Mouse (Mus musculus): Measurements from ENCODE around the gene Mylk2. TPM values are rescaled to one million over a fixed set of nuclear protein-coding genes. Genes with fewer than 3 reads are reported as not detected.

Mylk2 gene
- total RNA-seq, 2 experiments from 2014 or later, result 111 to 112 TPM

- DNase-seq, result no peak
Observed at GRCm38 (mm10) chr2:152943568-152943967, 32.4 kb downstream of the Mylk2 start.

- DNase-seq, result no peak
Observed at GRCm38 (mm10) chr2:152944013-152944412, 32.9 kb downstream of the Mylk2 start.

DNA sequence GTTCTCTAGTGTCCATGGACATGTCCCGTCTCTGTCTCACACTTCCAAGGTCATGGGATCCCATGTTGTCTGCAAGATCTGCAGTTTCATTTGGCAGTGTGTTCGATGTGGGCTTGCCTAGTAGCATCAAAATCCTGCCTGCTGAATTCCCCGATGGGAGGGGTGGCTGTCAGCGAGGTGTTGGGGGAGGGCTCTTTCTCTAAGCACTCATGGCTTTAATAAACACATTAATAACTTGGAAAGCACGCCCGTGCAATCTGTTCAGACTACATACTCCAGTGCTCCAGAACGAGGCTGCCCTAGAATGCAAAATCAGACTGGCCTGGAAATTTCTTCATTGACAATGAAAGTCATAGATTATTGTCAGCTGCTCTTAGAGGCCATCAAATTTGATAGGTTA, 35.9 kb downstream of the Mylk2 start:
- no peak for DNase-seq

DNA sequence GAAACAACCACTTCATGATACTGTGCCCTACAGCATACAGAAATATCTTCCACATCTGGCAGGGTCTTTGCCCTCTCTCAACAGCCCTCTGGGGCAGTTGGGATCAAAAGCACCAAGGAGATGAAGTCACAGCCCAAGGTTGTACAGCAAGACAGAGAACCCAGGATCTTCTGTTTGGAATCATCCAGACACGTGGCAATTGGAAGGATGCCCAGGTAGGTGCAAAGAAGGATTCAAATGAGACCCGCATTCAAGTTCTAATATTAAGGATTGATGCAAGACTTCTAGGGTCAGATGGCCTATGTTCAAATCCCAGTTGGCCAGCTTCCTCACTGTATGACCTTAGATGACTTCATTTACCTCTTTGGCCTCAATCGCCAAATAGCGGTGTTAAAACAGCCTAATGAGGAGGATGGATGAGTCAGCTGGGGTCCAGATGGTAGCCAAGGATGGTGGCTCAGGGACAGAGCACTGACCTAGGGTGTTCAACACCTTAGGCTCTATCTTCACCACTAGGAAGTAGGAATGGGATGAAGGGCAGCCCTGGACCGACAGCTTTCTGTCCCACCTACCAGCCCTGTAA, 37.4 kb downstream of the Mylk2 start:
- no peak for DNase-seq

GRCm38 (mm10) chr2:152950358-152951064, 39.4 kb downstream of the Mylk2 start:
- DNase-seq, result no peak

DNA sequence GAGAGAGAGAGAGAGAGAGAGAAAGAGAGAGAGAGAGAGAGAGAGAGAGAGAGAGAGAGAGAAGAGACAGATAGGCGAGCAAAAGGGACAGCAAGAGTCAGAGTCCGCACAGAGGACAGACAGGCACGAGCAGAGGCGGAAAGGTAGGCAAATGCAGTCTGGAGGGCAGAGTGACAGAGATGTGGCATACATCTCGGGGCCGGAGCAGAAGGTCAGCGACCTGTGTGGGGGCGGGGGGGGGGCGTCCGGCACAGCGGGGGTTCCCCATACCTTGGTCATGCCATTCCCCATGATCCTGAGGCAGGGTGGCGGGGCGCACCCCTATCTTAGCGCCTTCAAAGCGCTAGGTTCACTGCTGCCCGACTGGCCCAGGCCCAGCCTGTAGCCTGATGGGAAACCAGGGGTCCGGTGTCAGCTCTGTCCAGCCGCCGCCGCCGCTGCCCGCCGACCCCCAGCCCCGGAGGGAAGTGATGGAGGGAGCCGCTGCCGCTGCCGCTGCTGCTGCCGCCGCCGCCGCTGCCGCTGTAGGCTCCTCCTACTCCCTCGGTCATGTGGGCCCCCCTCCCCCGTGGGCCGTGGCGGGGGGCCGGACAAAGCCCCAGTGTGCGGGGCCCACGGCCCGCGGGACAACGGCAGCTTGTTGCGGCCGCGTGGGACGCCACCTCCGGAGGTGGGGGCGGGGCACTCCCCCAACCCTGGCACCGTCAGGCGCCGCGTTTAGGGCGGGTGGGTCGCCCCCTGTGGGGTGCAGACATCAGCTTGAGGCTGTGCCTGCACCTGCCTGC, 40.1 kb downstream of the Mylk2 start, which contains the start of gene Dusp15:
Gene Dusp15 (minus strand): TSS at position 634 of the 785 bp plus-strand sequence.
- DNase-seq, result peak; percentile 27

- DNase-seq, result no peak
Observed at GRCm38 (mm10) chr2:152951850-152952720, 40.9 kb downstream of the Mylk2 start.

- no peak for DNase-seq
Observed at GRCm38 (mm10) chr2:152958116-152958515, 47.0 kb downstream of the Mylk2 start.

- DNase-seq, result peak; percentile 57
Observed at GRCm38 (mm10) chr2:152962091-152962793, 51.1 kb downstream of the Mylk2 start, which contains the start of gene Ttll9. Ttll9 (plus strand) TSS chr2:152962485.

- no peak for DNase-seq
Observed at GRCm38 (mm10) chr2:152965555-152965954, 54.4 kb downstream of the Mylk2 start.

Small RNAs within 50 kb of the gene (microRNA-seq; reads per million reads assigned to microRNA genes)
- 0 reads per million in 2 experiments for gene Mir5622

Other genes with a start within 250 kb of the Mylk2 start
- 10 to 100 TPM; 56.0 to 61.1 TPM for gene H13, start 241.9 kb upstream of the Mylk2 start, total RNA-seq (2021)
- 10 to 100 TPM; 12.5 to 19.3 TPM for gene Mcts2, start 224.3 kb upstream of the Mylk2 start, total RNA-seq (2021)
- 10 to 100 TPM; 17.6 to 21.1 TPM for gene Id1, start 175.1 kb upstream of the Mylk2 start, total RNA-seq (2021)
- 1 to 10 TPM; 5.6 to 6.9 TPM for gene Cox4i2, start 157.2 kb upstream of the Mylk2 start, total RNA-seq (2021)
- 10 to 100 TPM; 19.6 to 21.4 TPM for gene Bcl2l1, start 79.6 kb upstream of the Mylk2 start, total RNA-seq (2021)
- gene Tpx2, start 63.4 kb upstream of the Mylk2 start, total RNA-seq (2021), result 10 to 100 TPM; 10.4 to 12.8 TPM
- 1 to 10 TPM; 4.6 to 6.5 TPM for gene Foxs1, start 21.9 kb downstream of the Mylk2 start, total RNA-seq (2021)
- 1 to 10 TPM; 2.5 to 3.1 TPM for gene Dusp15, start 40.3 kb downstream of the Mylk2 start, total RNA-seq (2021)
- gene Ttll9, start 51.1 kb downstream of the Mylk2 start, total RNA-seq (2021), result not detected
- gene Pdrg1, start 104.1 kb downstream of the Mylk2 start, total RNA-seq (2021), result 10 to 100 TPM; 58.6 to 61.5 TPM
- gene Xkr7, start 120.5 kb downstream of the Mylk2 start, total RNA-seq (2021), result under 1 TPM; 0.41 to 0.42 TPM
- gene Ccm2l, start 154.6 kb downstream of the Mylk2 start, total RNA-seq (2021), result 10 to 100 TPM in 1 of 2 experiments, 1 to 10 TPM in 1; 7.6 to 12.6 TPM
- gene Hck, start 197.1 kb downstream of the Mylk2 start, total RNA-seq (2021), result 1 to 10 TPM in 1 of 2 experiments, under 1 TPM in 1; 0.85 to 2.3 TPM
- gene Tm9sf4, start 250.0 kb downstream of the Mylk2 start, total RNA-seq (2021), result 10 to 100 TPM; 49.4 to 67.7 TPM

All from gastrocnemius, postnatal 10 days (tissue).